Mouse (Mus musculus) layer of hippocampus, postnatal 25 days (tissue): ENCODE data around the gene Cfap43. TPM values are rescaled to one million over a fixed set of nuclear protein-coding genes. Genes with fewer than 3 reads are reported as not detected.

ENCODE experiments used
- DNase-seq, 2 experiments: peaks; one replicate each; pipeline ENCODE4 v3.0.0; 2022; ENCODE audit warnings: mixed read lengths in 2 of 2, low spot score in 1 of 2; ENCODE audit errors: extremely low spot score in 1 of 2
- total RNA-seq, 2 experiments: library from RNA; stranded (reverse); gene quantifications; 2 replicates each; pipeline ENCODE4 v1.2.3; 2021

Gene Cfap43
- total RNA-seq, 2 experiments from 2014 or later: 0.74 to 1.3 TPM

- peak in 1 of 2 experiments; percentile 33 for DNase-seq
Measured at GRCm38 (mm10) chr19:47887417-47887816, 31.7 kb downstream of the Cfap43 start.

- DNase-seq: no peak
Measured at GRCm38 (mm10) chr19:47886617-47887016, 32.5 kb downstream of the Cfap43 start.

- no peak for DNase-seq
Measured at GRCm38 (mm10) chr19:47885886-47886285, 33.2 kb downstream of the Cfap43 start.

- DNase-seq: no peak
Measured at GRCm38 (mm10) chr19:47885191-47885743, 33.8 kb downstream of the Cfap43 start.

- no peak for DNase-seq
Measured at GRCm38 (mm10) chr19:47884296-47885085, 34.6 kb downstream of the Cfap43 start.

GRCm38 (mm10) chr19:47882882-47883254, 36.2 kb downstream of the Cfap43 start:
- DNase-seq: no peak

GRCm38 (mm10) chr19:47882151-47882881, 36.8 kb downstream of the Cfap43 start:
- peak; percentile 77 to 89 for DNase-seq

GRCm38 (mm10) chr19:47881538-47881937, 37.5 kb downstream of the Cfap43 start:
- no peak for DNase-seq

- no peak for DNase-seq
Measured at GRCm38 (mm10) chr19:47876252-47876651, 42.8 kb downstream of the Cfap43 start.

- DNase-seq: peak in 1 of 2 experiments; percentile 29
Measured at GRCm38 (mm10) chr19:47871515-47871914, 47.6 kb downstream of the Cfap43 start.

- DNase-seq: no peak
Measured at GRCm38 (mm10) chr19:47870102-47870666, 48.9 kb downstream of the Cfap43 start.

- no peak for DNase-seq
Measured at GRCm38 (mm10) chr19:47869516-47869915, 49.6 kb downstream of the Cfap43 start.

- no peak for DNase-seq
Measured at GRCm38 (mm10) chr19:47868951-47869350, 50.1 kb downstream of the Cfap43 start.

GRCm38 (mm10) chr19:47867628-47868175, 51.4 kb downstream of the Cfap43 start:
- DNase-seq: no peak

GRCm38 (mm10) chr19:47865353-47865947, 53.6 kb downstream of the Cfap43 start, which contains the start of gene Gsto2:
Gene Gsto2, plus strand, starts transcription at chr19:47865534.
- peak; percentile 80 to 84 for DNase-seq

GRCm38 (mm10) chr19:47864721-47865120, 54.4 kb downstream of the Cfap43 start:
- no peak for DNase-seq

GRCm38 (mm10) chr19:47864051-47864450, 55.0 kb downstream of the Cfap43 start:
- DNase-seq: no peak

GRCm38 (mm10) chr19:47862581-47862980, 56.5 kb downstream of the Cfap43 start:
- no peak for DNase-seq

GRCm38 (mm10) chr19:47859180-47859579, 59.9 kb downstream of the Cfap43 start:
- DNase-seq: no peak
